Mouse (Mus musculus): ENCODE data around the gene Fxyd1.

- TF ChIP-seq CTCF (IDR thresholded peaks at IDR 0.05; ENCODE audit: borderline replicate concordance, insufficient read depth, low read length) (no peak), POLR2A (IDR thresholded peaks at IDR 0.05; ENCODE audit: low read depth, low read length) (no peak)
Measured at GRCm38 (mm10) chr7:31086175-31086755, 29.3 kb upstream of the Fxyd1 start.

Measured in embryonic fibroblast, embryonic 13.5 days (primary cell).